Mouse (Mus musculus): Measurements from ENCODE around the gene Gm10944. TPM values are rescaled to one million over a fixed set of nuclear protein-coding genes. Genes with fewer than 3 reads are reported as not detected.

The Gm10944 gene
- not detected in 2 replicates for total RNA-seq (2014; fragmentation: Nextera tagmentation)
- total RNA-seq (2017), result not detected in 2 replicates
- polyA plus RNA-seq (2012), result not detected in 2 replicates

DNA sequence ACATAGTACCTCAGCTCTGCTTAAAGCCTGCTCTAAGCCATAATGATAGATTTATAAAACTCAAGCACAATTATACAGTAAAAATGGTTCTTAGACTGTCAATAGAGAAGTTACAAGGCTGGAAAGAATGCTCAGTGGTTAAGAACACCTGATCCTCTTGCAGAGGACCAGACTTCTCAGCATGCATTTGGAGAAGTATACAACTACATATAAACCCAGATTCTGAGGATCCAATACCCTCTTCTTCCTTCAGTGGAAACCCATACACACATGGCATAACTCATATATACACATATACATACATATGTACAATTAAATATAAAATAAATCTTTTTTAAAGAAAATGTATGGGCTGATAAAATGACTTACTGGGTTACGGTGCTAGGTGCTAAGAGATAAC lies at the start of gene Gm10944:
TSS of gene Gm10944 (plus strand) at position 301 of the 400 bp plus-strand sequence.
- TF ChIP-seq GATA2 (IDR thresholded peaks at IDR 0.05; ENCODE audit: borderline replicate concordance, low read depth, low read length) (no peak), TAL1 (conservative IDR thresholded peaks at IDR 0.05; ENCODE audit: low read depth, low read length) (no peak)
- no peak for DNase-seq (ENCODE audit: low spot score)
- no peaks in the 10 kb centered on the region for H3K9me3 ChIP-seq (replicated peaks)
- H3K4me3 ChIP-seq (ENCODE audit: low read depth, low read length), result no peak within 1 kb of the TSS
- no peak for ATAC-seq (ENCODE audit: extremely low read depth, insufficient number of reproducible peaks, low FRiP score, poor library complexity, severe bottlenecking)
- no peaks in the 10 kb centered on the region for H3K36me3 ChIP-seq (replicated peaks)
- H3K4me1 ChIP-seq (ENCODE audit: insufficient read depth, low read depth, low read length), result no peaks in the 10 kb centered on the region
- H3K27me3 ChIP-seq (ENCODE audit: insufficient read depth, low read length), result no peaks in the 10 kb centered on the region

DNA sequence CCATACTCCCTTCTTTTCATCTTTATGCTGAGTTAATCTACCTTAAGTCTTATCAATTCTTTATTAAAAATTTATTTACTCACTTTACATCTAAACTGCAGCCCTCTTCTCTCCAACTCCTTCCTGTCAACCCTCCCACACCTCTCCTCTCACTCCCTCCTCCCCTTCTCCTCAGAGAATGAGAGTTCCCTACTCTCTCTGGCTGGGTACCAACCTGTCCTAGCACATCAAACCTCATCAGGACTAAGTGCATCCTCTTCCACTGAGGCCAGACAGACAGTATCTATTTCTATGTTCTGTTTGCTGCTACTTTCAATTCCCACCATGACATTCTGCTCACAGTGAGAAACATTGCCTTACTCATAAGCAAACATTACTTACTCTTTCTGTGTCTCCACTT lies 25.2 kb upstream of the Gm10944 start:
- Histone ChIP-seq H3K27me3 (ENCODE audit: insufficient read depth, low read length) (peaks cover 5% of the 10 kb centered on the region; the same call in 1 of the 2 replicates), H3K9me3 (replicated peaks) (no peaks in the 10 kb centered on the region)
- no peak for ATAC-seq (ENCODE audit: extremely low read depth, insufficient number of reproducible peaks, low FRiP score, poor library complexity, severe bottlenecking)

GRCm38 (mm10) chr10:10656621-10657020 lies 24.5 kb upstream of the Gm10944 start:
- no peak for DNase-seq (ENCODE audit: low spot score)
- Histone ChIP-seq H3K36me3 (replicated peaks) (no peaks in the 10 kb centered on the region), H3K27me3 (ENCODE audit: insufficient read depth, low read length) (peaks cover 5% of the 10 kb centered on the region; the same call in 1 of the 2 replicates), H3K9me3 (replicated peaks) (no peaks in the 10 kb centered on the region), H3K4me3 (ENCODE audit: low read depth, low read length) (no peak overlapping the region), H3K4me1 (ENCODE audit: insufficient read depth, low read depth, low read length) (no peaks in the 10 kb centered on the region)
- ATAC-seq (ENCODE audit: extremely low read depth, insufficient number of reproducible peaks, low FRiP score, poor library complexity, severe bottlenecking), result no peak
- TF ChIP-seq CTCF (IDR thresholded peaks at IDR 0.05; ENCODE audit: low read depth, low read length), result no peak

More for the DNA sequence above, 25.2 kb upstream of the Gm10944 start:
- TF ChIP-seq CTCF (IDR thresholded peaks at IDR 0.05; ENCODE audit: low read depth, low read length), result no peak
- TF ChIP-seq GATA1 (IDR thresholded peaks at IDR 0.05; ENCODE audit: borderline replicate concordance, low read length), result no peak
- no peak for TF ChIP-seq POLR2AphosphoS5 (IDR thresholded peaks at IDR 0.05; ENCODE audit: insufficient replicate concordance, low read depth, low read length)
- Histone ChIP-seq H3K4me1 (ENCODE audit: insufficient read depth, low read depth, low read length) (no peaks in the 10 kb centered on the region), H3K36me3 (replicated peaks) (no peaks in the 10 kb centered on the region), H3K4me3 (ENCODE audit: low read depth, low read length) (no peak overlapping the region)
- DNase-seq (ENCODE audit: low spot score), result no peak

GRCm38 (mm10) chr10:10659161-10659560 lies 22.0 kb upstream of the Gm10944 start:
- H3K36me3 ChIP-seq (replicated peaks), result no peaks in the 10 kb centered on the region
- H3K4me3 ChIP-seq (ENCODE audit: low read depth, low read length), result no peak overlapping the region
- DNase-seq (ENCODE audit: low spot score) (no peak), ATAC-seq (ENCODE audit: extremely low read depth, insufficient number of reproducible peaks, low FRiP score, poor library complexity, severe bottlenecking) (no peak)
- H3K9me3 ChIP-seq (replicated peaks), result no peaks in the 10 kb centered on the region
- H3K27me3 ChIP-seq (ENCODE audit: insufficient read depth, low read length), result no peaks in the 10 kb centered on the region
- TF ChIP-seq GATA1 (IDR thresholded peaks at IDR 0.05; ENCODE audit: borderline replicate concordance, low read length), result no peak
- TF ChIP-seq GATA2 (IDR thresholded peaks at IDR 0.05; ENCODE audit: borderline replicate concordance, low read depth, low read length), result no peak
- no peak for TF ChIP-seq CTCF (IDR thresholded peaks at IDR 0.05; ENCODE audit: low read depth, low read length)
- TF ChIP-seq POLR2AphosphoS5 (IDR thresholded peaks at IDR 0.05; ENCODE audit: insufficient replicate concordance, low read depth, low read length), result no peak
- no peak for TF ChIP-seq TAL1 (conservative IDR thresholded peaks at IDR 0.05; ENCODE audit: low read depth, low read length)
- no peaks in the 10 kb centered on the region for H3K4me1 ChIP-seq (ENCODE audit: insufficient read depth, low read depth, low read length)

DNA sequence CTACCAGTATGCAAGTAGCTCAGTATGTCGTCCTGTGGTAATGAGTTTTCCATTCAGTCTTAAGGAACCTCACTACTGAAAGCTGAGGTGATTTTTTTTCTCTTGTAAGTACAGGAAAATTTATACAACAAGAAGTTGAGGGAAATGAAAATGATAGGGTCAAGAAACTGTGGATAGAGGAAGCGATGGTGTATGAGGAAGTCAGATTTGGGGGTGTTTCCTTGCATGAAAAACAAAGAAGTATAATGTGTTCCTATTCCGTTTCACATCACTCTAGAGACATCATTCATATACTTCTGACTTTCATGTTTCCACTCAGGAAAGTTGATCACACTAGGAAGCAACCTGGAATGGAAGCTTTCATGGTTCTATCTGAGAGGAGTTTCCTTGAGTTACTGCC lies 21.2 kb upstream of the Gm10944 start:
- DNase-seq (ENCODE audit: low spot score) (no peak), ATAC-seq (ENCODE audit: extremely low read depth, insufficient number of reproducible peaks, low FRiP score, poor library complexity, severe bottlenecking) (no peak)
- Histone ChIP-seq H3K36me3 (replicated peaks) (no peaks in the 10 kb centered on the region), H3K4me3 (ENCODE audit: low read depth, low read length) (no peak overlapping the region), H3K9me3 (replicated peaks) (no peaks in the 10 kb centered on the region), H3K4me1 (ENCODE audit: insufficient read depth, low read depth, low read length) (no peaks in the 10 kb centered on the region), H3K27me3 (ENCODE audit: insufficient read depth, low read length) (no peaks in the 10 kb centered on the region)
- no peak for TF ChIP-seq GATA1 (IDR thresholded peaks at IDR 0.05; ENCODE audit: borderline replicate concordance, low read length)

- TF ChIP-seq TAL1 (conservative IDR thresholded peaks at IDR 0.05; ENCODE audit: low read depth, low read length) (no peak), GATA1 (IDR thresholded peaks at IDR 0.05; ENCODE audit: borderline replicate concordance, low read length) (no peak), GATA2 (IDR thresholded peaks at IDR 0.05; ENCODE audit: borderline replicate concordance, low read depth, low read length) (no peak), CTCF (IDR thresholded peaks at IDR 0.05; ENCODE audit: low read depth, low read length) (no peak), POLR2AphosphoS5 (IDR thresholded peaks at IDR 0.05; ENCODE audit: insufficient replicate concordance, low read depth, low read length) (no peak)
- DNase-seq (ENCODE audit: low spot score) (no peak), ATAC-seq (ENCODE audit: extremely low read depth, insufficient number of reproducible peaks, low FRiP score, poor library complexity, severe bottlenecking) (no peak)
- H3K9me3 ChIP-seq (replicated peaks), result no peaks in the 10 kb centered on the region
- H3K36me3 ChIP-seq (replicated peaks), result no peaks in the 10 kb centered on the region
- no peak overlapping the region for H3K4me3 ChIP-seq (ENCODE audit: low read depth, low read length)
- no peaks in the 10 kb centered on the region; the same call in 1 of the 2 replicates for H3K27me3 ChIP-seq (ENCODE audit: insufficient read depth, low read length)
- no peaks in the 10 kb centered on the region; the same call in 1 of the 2 replicates for H3K4me1 ChIP-seq (ENCODE audit: insufficient read depth, low read depth, low read length)
These were observed 7.9 kb downstream of the Gm10944 start for GRCm38 (mm10) chr10:10688907-10689667.

Measured in G1E (cell line).